Mouse (Mus musculus): ENCODE data around the gene Afdn.
A peak's percentile ranks its signal among the peaks of the same experiment; 100 is the strongest.
"Not testable (repeated sequence)": the region's sequence is repeated elsewhere in the genome, so short reads cannot be mapped to it uniquely, and the experiment has no call there.

Gene Afdn

GRCm38 (mm10) chr17:13777676-13778075 is 17.3 kb downstream of the Afdn start:
- no peak for DNase-seq (ENCODE audit: low spot score)

- DNase-seq (ENCODE audit: low spot score) = no peak
These were observed 18.5 kb downstream of the Afdn start for GRCm38 (mm10) chr17:13778865-13779264.

- DNase-seq (ENCODE audit: low spot score) = no peak
These were observed 21.6 kb downstream of the Afdn start for GRCm38 (mm10) chr17:13781948-13782347.

GRCm38 (mm10) chr17:13783469-13783868 is 23.1 kb downstream of the Afdn start:
- DNase-seq (ENCODE audit: low spot score) = no peak

- DNase-seq (ENCODE audit: low spot score) = not testable (repeated sequence)
These were observed 29.7 kb downstream of the Afdn start for GRCm38 (mm10) chr17:13790033-13790432.

- DNase-seq (ENCODE audit: low spot score) = no peak
These were observed 37.4 kb downstream of the Afdn start for GRCm38 (mm10) chr17:13797691-13798090.

GRCm38 (mm10) chr17:13802836-13803408 is 42.6 kb downstream of the Afdn start:
- no peak for DNase-seq (ENCODE audit: low spot score)

GRCm38 (mm10) chr17:13806016-13806415 is 45.7 kb downstream of the Afdn start:
- DNase-seq (ENCODE audit: low spot score) = no peak

- DNase-seq (ENCODE audit: low spot score) = no peak
These were observed 57.5 kb downstream of the Afdn start for GRCm38 (mm10) chr17:13817789-13818188.

GRCm38 (mm10) chr17:13819342-13819741 is 59.0 kb downstream of the Afdn start:
- DNase-seq (ENCODE audit: low spot score) = no peak

- no peak for DNase-seq (ENCODE audit: low spot score)
These were observed 60.3 kb downstream of the Afdn start for GRCm38 (mm10) chr17:13820676-13821075.

- no peak for DNase-seq (ENCODE audit: low spot score)
These were observed 65.1 kb downstream of the Afdn start for GRCm38 (mm10) chr17:13825421-13825820.

- DNase-seq (ENCODE audit: low spot score) = no peak
These were observed 69.9 kb downstream of the Afdn start for GRCm38 (mm10) chr17:13830234-13830633.

GRCm38 (mm10) chr17:13830636-13831341 is 70.5 kb downstream of the Afdn start:
- no peak for DNase-seq (ENCODE audit: low spot score)

GRCm38 (mm10) chr17:13835876-13836275 is 75.5 kb downstream of the Afdn start:
- DNase-seq (ENCODE audit: low spot score) = no peak

GRCm38 (mm10) chr17:13850175-13850574 is 89.8 kb downstream of the Afdn start:
- DNase-seq (ENCODE audit: low spot score) = no peak

GRCm38 (mm10) chr17:13853883-13854282 is 93.5 kb downstream of the Afdn start:
- DNase-seq (ENCODE audit: low spot score) = peak; percentile 28

- DNase-seq (ENCODE audit: low spot score) = no peak
These were observed 95.1 kb downstream of the Afdn start for GRCm38 (mm10) chr17:13855396-13855795.

- DNase-seq (ENCODE audit: low spot score) = no peak
These were observed 96.2 kb downstream of the Afdn start for GRCm38 (mm10) chr17:13856429-13857090.

GRCm38 (mm10) chr17:13865340-13865739 is 105.0 kb downstream of the Afdn start:
- no peak for DNase-seq (ENCODE audit: low spot score)

- no peak for DNase-seq (ENCODE audit: low spot score)
These were observed 106.6 kb downstream of the Afdn start for GRCm38 (mm10) chr17:13866951-13867351.

- peak; percentile 24 for DNase-seq (ENCODE audit: low spot score)
These were observed 107.1 kb downstream of the Afdn start for GRCm38 (mm10) chr17:13867475-13867874.

- no peak for DNase-seq (ENCODE audit: low spot score)
These were observed 109.9 kb downstream of the Afdn start for GRCm38 (mm10) chr17:13870236-13870635.
